Mouse (Mus musculus) T-helper 17 cell (primary cell): Measurements from ENCODE around the gene Errfi1.

Experiments
- in situ Hi-C, 2 experiments: fragments of 300-600 bp; cut with MboI, MseI; formaldehyde crosslinking; loops; 1 replicate in 1 of 2; 2 replicates in 1 of 2; pipeline ENCODE4 v1.15.1; 2025; ENCODE audit warnings: high pct_unique_total_duplicates in 2 of 2

The Errfi1 gene

DNA sequence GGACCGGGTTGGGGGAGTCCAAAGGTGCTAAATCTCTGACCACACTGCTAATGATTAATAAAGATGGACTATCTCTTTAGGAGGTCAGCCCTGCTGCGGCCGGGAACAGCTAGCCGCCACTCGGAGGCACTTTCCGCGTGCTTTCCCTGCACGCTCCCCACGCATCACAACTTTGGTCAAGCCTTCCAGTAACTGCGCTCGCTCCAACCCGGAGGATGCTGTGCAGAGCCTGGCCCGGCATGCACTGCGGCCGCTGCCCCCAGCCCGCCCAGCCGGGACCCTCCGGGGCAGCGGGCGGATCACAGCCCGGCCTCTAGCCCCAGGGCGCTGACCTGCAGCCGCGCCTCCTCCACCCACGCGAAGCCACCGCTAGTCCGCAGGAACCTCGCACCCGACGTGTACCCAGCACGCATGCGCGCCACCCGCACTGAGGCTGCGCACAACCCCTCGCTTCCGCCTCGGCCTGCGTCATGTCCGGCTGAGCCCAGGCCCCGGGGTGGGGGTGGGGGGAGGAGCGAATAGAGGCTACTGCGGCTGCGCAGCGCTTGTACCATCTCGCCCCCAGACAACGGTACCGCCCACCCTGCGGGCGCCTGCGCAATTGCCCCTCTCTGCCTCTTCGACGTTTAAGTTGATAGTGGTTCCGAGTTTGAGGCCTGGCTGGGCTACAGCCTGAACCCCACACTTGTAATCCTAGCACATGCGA, 55.9 kb downstream of the Errfi1 start:
- in situ Hi-C loops: loop anchor here in 1 of 2 experiments (10.0 kb wide), 3 partner anchors 675 to 1395 kb away; partner anchors contain the start of genes Ctnnbip1, Eno1 and Klhl21

DNA sequence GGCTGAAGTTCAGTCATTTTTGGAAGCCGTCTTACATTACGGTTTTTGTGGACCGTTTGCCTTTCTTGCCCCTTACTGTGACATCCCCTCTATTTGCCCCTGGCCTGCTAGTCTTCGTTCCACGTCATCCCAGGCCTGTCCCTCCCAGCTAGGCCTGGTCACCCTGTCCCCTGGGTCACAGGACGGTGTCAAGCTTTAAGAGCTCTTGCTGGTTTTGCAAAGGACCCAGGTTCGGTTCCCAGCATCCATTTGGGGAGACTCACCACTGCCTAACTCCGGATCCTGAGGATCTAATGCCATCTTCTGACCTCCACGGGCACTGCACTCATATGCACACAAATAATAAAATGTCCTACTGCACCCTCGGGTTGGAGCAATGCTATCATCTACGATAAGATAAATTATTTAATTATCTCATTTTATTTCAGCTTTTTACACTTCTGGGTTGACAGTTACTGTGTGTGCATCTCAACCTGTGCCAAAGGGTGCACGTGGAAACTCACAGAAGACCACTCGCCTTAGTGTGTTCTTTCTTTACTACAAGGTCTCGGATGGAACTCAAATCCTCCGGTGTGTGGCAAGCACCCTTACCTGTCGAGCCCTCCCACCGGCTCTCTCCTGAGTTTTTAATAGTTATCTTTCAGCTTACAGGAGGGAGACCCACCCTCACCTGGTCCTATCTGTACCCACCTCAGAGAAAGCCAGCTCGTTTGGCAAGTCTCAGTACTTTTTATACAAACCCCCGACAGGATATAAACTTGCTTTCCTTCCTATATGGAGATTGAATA, 56.6 kb downstream of the Errfi1 start:
- in situ Hi-C loops: loop anchor here in 1 of 2 experiments (10.0 kb wide), 3 partner anchors 676 to 1396 kb away; partner anchors contain the start of genes Ctnnbip1, Eno1 and Klhl21

DNA sequence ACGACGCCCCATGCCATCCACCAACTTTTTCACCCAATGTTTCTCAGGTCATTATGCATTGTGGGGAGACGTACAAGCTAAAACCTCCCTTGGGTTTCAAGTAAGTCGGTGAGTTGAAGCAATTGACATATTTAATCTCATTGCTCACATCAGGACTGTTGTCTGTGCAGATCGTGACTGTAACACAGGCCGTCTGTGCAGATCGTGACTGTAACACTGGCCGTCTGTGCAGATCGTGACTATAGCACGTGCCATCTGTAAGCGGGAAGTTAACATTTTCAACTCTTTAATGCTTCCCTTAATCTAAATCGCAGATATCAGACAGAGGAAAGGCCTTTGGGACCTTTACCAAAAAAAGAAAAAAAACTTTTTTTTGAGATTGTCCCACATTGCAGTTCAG, 60.0 kb downstream of the Errfi1 start:
- in situ Hi-C loops: loop anchor here in 1 of 2 experiments (10.0 kb wide), 3 partner anchors 679 to 1399 kb away; partner anchors contain the start of genes Ctnnbip1, Eno1 and Klhl21

DNA sequence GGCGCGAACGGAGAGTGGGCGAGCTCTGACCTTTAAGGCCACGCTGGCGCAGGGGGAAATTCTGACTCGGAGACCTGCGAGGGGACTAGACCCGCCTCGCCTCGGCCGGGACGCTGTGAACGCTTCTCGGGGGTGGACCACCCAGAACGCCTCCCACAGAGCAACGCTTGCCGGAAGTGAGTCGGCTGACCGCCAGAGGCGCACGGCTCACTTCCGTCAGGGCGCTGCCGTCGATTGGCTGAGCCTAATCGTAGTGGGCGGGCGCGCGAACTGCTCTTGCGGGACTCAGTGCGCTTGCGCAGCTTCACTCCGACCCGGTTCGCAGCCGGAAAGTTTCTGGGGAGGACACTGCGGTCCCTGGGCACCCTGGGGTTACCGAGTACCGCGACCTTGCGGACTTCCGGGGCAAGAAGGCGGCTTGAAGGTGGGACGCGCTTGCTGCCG, 60.6 kb downstream of the Errfi1 start, which contains the start of the genes Park7 and Tnfrsf9:
Gene Park7, minus strand, starts transcription at position 148 of the 444 bp plus-strand sequence.
Gene Tnfrsf9, plus strand, starts transcription at position 273 of the 444 bp plus-strand sequence.
- in situ Hi-C loops: loop anchor here in 1 of 2 experiments (10.0 kb wide), 3 partner anchors 680 to 1400 kb away; partner anchors contain the start of genes Ctnnbip1, Eno1 and Klhl21

DNA sequence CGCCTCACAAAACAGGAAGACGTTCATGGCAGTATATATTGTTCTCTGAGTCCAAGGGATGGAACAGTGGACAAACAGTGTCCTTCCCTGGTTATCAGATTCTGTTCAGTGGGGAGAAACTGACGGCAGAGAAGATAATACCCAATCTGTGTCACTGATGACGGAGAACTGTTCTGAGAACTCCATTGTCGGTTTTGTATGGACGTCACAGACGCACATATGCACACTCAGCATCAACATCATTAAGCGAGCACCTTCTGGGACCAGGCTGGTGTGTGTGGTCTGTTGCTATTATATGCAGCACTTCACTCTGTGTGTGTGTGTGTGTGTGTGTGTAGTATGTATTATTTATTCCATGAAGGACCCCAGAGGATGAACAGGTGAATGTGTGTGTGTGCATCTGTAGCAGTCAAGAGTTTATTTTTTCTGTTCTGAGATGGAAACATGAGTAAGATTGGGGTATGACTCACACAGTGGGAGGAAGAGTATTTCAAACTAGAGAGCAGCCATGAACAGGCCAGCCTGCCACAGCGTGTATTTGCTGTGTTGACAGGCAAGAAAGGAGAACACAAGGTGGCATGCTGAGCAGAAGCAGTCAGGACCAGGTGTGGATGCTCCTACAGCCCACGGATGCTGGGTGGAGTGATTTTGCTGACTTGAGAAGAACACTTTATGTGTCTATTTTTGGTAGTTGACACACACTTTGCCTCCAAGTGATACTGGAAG, 61.6 kb downstream of the Errfi1 start:
- in situ Hi-C loops: loop anchor here in 1 of 2 experiments (10.0 kb wide), 3 partner anchors 681 to 1401 kb away; partner anchors contain the start of genes Ctnnbip1, Eno1 and Klhl21

DNA sequence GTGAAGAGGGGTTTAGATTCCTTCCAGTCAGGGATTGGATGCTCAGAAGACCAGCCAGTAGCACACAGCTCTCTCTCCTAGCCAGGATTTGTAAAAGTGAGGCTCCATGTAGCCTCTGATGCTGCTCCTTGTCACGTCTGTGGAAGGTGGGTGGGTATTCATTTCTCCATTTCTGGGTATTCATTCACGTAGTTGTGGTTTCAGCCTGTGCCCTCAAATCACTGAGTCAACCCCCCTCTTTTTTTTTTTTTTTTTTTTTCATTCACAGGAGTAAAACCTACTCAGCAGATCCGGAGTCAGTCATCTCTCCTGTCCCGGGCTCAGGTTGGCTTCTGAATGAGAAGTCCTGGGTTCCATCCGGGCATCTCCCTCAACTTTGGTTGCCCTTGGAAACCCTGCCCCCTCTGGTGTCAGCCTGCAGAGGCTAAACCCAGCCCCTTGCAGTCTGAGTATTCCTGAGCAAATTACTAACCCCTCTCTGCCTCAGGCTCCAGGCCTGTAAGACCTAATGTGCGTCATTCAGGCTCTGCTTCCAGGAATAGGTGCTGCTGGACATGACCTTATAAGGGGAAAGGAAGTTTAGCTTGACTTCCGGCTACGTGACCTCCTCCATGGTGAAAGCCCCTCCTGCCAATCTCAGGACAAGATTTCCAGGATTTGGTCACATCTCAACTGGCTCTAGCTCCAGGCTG, 63.8 kb downstream of the Errfi1 start:
- in situ Hi-C loops: loop anchor here in 1 of 2 experiments (10.0 kb wide), 3 partner anchors 683 to 1403 kb away; partner anchors contain the start of genes Ctnnbip1, Eno1 and Klhl21
